Mouse (Mus musculus) spleen, postnatal 4 days (tissue): ENCODE measurements around the gene H2-Oa.

Experiments
- DNase-seq, 2 experiments: peaks; one replicate each; pipeline ENCODE4 v3.0.0; 2022; ENCODE audit warnings: low spot score in 2 of 2

The H2-Oa gene

GRCm38 (mm10) chr17:34122188-34122984, 30.2 kb downstream of the H2-Oa start, which contains the start of gene Brd2:
Gene Brd2 (minus strand): TSS chr17:34122634.
- peak; percentile 95 to 98 for DNase-seq

- no peak for DNase-seq
Observed at GRCm38 (mm10) chr17:34123111-34123510, 31.0 kb downstream of the H2-Oa start.

- DNase-seq: no peak
Observed at GRCm38 (mm10) chr17:34123518-34123917, 31.4 kb downstream of the H2-Oa start.

- DNase-seq: no peak
Observed at GRCm38 (mm10) chr17:34124649-34125048, 32.5 kb downstream of the H2-Oa start.

- DNase-seq: no peak
Observed at GRCm38 (mm10) chr17:34126826-34127420, 34.8 kb downstream of the H2-Oa start.

DNA sequence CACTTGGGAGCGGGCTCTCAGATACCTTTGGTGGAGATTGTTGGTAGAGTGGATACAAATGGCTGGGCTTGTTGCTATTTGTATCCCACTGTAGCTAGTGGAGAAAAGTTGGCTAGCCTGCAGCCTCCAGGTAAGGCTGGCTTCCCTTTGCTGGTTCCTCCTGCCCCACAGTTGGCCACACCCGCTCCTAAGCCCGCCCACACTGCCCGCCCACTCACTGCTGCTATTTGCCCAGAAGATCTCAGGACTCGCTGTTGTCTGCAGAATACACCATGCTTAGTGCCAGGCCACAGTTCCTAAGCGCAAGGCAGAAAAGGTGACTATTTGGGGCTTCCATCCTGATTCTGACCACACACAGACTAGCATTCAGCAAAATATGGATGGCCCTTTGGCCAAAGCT, 35.3 kb downstream of the H2-Oa start:
- DNase-seq: peak; percentile 74 to 83

GRCm38 (mm10) chr17:34128264-34128937, 36.3 kb downstream of the H2-Oa start:
- DNase-seq: no peak

GRCm38 (mm10) chr17:34128944-34129791, 37.0 kb downstream of the H2-Oa start:
- no peak for DNase-seq

DNA sequence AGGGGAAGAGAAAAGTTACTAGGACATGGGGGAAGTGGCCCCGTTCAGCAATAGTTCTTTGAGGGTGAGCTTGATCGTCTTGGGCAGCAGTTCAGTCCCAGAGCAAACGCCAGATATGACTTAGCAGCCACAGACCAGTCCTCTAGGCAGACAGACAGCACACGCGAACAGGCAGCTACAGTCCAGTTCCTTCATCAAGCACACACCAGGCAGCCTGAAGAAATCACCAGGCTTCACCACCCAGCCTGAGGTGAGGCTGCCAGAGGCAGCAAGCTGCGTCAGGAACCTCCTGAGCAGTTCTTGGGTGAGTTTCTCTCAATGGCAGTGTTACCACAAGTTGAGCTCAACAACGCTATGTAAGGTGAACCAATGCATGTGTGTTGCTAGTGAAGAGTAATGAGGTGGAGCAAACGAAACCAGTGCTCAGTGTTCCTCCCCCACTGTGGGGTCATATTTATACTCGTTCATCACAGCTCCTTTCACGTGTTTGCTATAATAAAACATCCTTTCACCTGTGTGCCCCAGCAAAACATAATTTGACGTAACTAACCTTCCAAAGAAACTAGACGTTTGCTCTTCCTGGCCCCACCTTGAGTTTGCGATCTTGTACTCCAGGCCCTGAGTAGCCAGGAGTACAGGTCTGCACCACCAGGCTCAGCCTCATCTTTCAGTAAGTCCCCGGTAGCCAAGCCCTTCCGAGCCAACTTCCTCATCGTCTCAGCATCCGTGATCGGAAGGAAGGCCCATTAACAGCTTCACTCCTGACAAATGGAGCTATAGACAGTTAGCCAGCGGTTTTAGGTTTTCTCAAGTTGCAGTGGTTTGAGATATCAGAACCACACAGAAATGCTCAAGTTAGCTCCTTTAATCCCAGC, 38.2 kb downstream of the H2-Oa start:
- DNase-seq: no peak

GRCm38 (mm10) chr17:34131911-34132310, 39.8 kb downstream of the H2-Oa start:
- no peak for DNase-seq

- no peak for DNase-seq
Observed at GRCm38 (mm10) chr17:34133289-34133688, 41.1 kb downstream of the H2-Oa start.

- DNase-seq: no peak
Observed at GRCm38 (mm10) chr17:34134451-34134850, 42.3 kb downstream of the H2-Oa start.

DNA sequence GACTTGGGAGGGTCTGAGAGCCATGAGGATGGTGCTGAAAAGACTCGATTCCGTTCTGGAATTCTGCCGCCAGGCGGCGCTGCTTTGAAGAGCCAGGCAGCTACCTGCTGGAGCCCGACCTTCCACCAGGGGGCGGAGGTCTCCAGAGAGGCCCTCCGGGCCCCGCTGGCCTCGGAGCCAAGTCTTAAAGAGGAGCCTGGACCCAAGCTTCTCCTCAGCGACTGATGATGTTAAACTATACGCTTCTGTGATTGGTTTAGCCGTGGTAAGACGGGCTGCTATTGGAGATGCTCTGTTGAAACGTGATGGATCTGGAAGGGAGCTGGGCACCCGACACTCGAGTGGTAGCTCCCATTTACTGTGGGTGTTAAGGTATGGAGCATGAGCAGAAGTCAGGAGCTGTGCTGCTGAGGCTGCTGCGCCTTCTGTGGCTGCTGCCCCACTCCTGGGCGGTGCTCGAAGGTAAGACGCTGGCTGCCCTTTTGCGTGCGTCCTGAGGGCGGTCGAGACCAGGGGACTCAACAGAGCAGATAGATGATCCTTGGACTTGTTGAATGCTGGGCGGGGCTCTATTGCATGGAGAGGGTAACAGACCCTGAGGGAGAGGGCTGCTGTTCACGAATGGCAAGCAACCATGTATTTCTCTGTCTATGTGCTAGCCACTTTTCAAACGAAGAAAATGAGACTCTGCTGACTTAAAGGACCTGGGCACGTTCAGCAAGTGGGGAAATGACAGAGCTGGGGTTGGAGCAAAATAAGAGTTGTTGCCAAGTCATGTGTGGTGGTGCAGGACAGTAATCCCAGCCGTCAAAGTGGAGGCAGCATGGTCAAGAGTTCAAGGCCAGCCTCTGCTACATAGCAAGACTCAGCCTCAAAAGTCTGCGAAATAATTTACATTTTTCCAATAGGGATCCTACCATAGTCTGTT, 43.4 kb downstream of the H2-Oa start:
- peak; percentile 98 to 100 for DNase-seq

- DNase-seq: no peak
Observed at GRCm38 (mm10) chr17:34137601-34138000, 45.5 kb downstream of the H2-Oa start.

GRCm38 (mm10) chr17:34138655-34139054, 46.5 kb downstream of the H2-Oa start:
- no peak for DNase-seq

- no peak for DNase-seq
Observed at GRCm38 (mm10) chr17:34139416-34139815, 47.3 kb downstream of the H2-Oa start.

DNA sequence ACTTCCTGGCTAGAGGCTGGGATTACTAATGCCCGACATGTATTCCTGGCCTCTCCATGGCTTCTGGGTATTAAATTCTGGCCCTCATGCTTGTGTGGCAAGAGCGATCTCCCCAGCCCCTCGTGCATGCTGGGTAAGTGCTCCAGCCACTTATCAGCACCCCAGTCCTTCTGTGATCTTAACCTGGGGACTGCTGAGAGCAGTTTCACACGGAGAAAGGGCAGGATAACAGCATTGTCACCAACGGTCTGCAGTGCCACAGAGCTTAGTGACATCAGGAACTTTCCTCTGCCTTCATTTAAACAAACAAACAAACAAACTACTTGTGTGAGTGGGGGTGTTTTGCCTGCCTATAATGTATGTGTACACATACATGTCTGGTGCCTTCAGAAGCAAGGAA, 48.1 kb downstream of the H2-Oa start:
- no peak for DNase-seq

- DNase-seq: no peak
Observed at GRCm38 (mm10) chr17:34141448-34141847, 49.3 kb downstream of the H2-Oa start.

GRCm38 (mm10) chr17:34142456-34143010, 50.4 kb downstream of the H2-Oa start:
- no peak for DNase-seq
